Mouse (Mus musculus): ENCODE measurements around the gene Rabggta. TPM values are rescaled to one million over a fixed set of nuclear protein-coding genes. Genes with fewer than 3 reads are reported as not detected.

Rabggta gene
- polyA plus RNA-seq, 1 experiment: 64.9 TPM

- no peak for DNase-seq (ENCODE audit: low read depth)
- TF ChIP-seq CTCF (IDR thresholded peaks at IDR 0.05; ENCODE audit: borderline replicate concordance, extremely low read depth, insufficient read depth, insufficient read length): no peak
- TF ChIP-seq POLR2A (IDR thresholded peaks at IDR 0.05; ENCODE audit: borderline replicate concordance, extremely low read depth, insufficient read depth, insufficient read length, poor library complexity, severe bottlenecking): no peak
Observed at GRCm38 (mm10) chr14:55713729-55714122, 8.3 kb downstream of the Rabggta start, which contains the start of gene Tgm1. Gene Tgm1, minus strand, starts transcription at chr14:55713926.

- DNase-seq (ENCODE audit: low read depth): no peak
- TF ChIP-seq POLR2A (IDR thresholded peaks at IDR 0.05; ENCODE audit: borderline replicate concordance, extremely low read depth, insufficient read depth, insufficient read length, poor library complexity, severe bottlenecking): no peak
Observed at GRCm38 (mm10) chr14:55713007-55713728, 8.9 kb downstream of the Rabggta start.

- no peak for TF ChIP-seq POLR2A (IDR thresholded peaks at IDR 0.05; ENCODE audit: borderline replicate concordance, extremely low read depth, insufficient read depth, insufficient read length, poor library complexity, severe bottlenecking)
- TF ChIP-seq CTCF (IDR thresholded peaks at IDR 0.05; ENCODE audit: borderline replicate concordance, extremely low read depth, insufficient read depth, insufficient read length): no peak
- no peak for DNase-seq (ENCODE audit: low read depth)
Observed at GRCm38 (mm10) chr14:55711786-55712185, 10.3 kb downstream of the Rabggta start.

DNA sequence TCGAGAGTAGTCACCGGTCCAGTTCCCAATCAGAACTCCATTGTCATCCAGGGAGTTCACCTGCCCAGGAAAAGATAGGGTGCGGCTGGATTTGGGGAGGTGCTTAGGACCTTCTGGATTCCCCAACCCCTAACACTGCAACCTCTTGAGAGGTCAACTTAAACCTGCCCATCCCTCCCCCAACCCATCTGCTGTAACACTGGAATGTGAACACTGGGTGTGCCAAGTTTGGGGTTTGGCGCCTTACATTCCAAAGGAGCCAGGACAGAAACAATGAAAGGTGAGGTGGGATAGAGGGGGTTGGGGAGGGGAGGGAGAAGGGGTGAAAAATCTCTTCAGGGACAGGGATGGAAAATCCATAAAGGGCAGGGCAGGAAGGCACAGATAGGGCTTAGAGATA lies 12.6 kb downstream of the Rabggta start:
- no peak for DNase-seq (ENCODE audit: low read depth)

GRCm38 (mm10) chr14:55707397-55707796 lies 14.7 kb downstream of the Rabggta start:
- DNase-seq (ENCODE audit: low read depth): no peak
- no peak for TF ChIP-seq POLR2A (IDR thresholded peaks at IDR 0.05; ENCODE audit: borderline replicate concordance, extremely low read depth, insufficient read depth, insufficient read length, poor library complexity, severe bottlenecking)
- TF ChIP-seq CTCF (IDR thresholded peaks at IDR 0.05; ENCODE audit: borderline replicate concordance, extremely low read depth, insufficient read depth, insufficient read length): no peak

More for the DNA sequence above, 12.6 kb downstream of the Rabggta start:
- TF ChIP-seq POLR2A (IDR thresholded peaks at IDR 0.05; ENCODE audit: borderline replicate concordance, extremely low read depth, insufficient read depth, insufficient read length, poor library complexity, severe bottlenecking): no peak
- TF ChIP-seq CTCF (IDR thresholded peaks at IDR 0.05; ENCODE audit: borderline replicate concordance, extremely low read depth, insufficient read depth, insufficient read length): no peak

DNA sequence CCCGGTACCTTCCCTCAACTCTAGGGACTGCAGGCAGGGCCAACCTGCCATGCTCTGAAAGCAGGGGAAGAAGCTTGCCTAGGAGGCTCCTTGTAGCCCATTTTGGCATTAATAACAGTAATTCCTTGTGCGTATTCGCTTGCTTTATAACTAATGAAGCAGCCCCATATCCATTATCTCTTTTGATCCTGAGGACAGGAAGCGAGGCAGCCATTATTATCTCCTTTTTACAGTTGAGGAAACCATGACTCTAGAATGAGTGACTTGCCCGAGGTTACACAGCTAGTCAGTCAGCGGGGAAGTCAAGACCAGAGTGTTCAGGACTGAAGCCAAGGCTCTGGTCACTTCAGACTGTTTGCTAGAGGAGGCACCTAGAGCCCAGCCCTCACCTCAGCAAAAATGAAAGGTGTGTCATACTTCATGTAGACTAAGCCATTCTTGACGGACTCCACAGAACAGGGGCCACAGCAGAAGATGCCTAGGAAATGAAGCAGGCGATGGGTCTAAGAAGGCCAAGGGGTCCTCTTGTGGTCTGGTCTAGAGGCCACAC lies 15.9 kb downstream of the Rabggta start:
- no peak for DNase-seq (ENCODE audit: low read depth)
- TF ChIP-seq POLR2A (IDR thresholded peaks at IDR 0.05; ENCODE audit: borderline replicate concordance, extremely low read depth, insufficient read depth, insufficient read length, poor library complexity, severe bottlenecking): no peak
- no peak for TF ChIP-seq CTCF (IDR thresholded peaks at IDR 0.05; ENCODE audit: borderline replicate concordance, extremely low read depth, insufficient read depth, insufficient read length)

GRCm38 (mm10) chr14:55702761-55703160 lies 19.3 kb downstream of the Rabggta start:
- no peak for DNase-seq (ENCODE audit: low read depth)
- no peak for TF ChIP-seq CTCF (IDR thresholded peaks at IDR 0.05; ENCODE audit: borderline replicate concordance, extremely low read depth, insufficient read depth, insufficient read length)
- no peak for TF ChIP-seq POLR2A (IDR thresholded peaks at IDR 0.05; ENCODE audit: borderline replicate concordance, extremely low read depth, insufficient read depth, insufficient read length, poor library complexity, severe bottlenecking)

GRCm38 (mm10) chr14:55701131-55701530 lies 20.9 kb downstream of the Rabggta start:
- TF ChIP-seq POLR2A (IDR thresholded peaks at IDR 0.05; ENCODE audit: borderline replicate concordance, extremely low read depth, insufficient read depth, insufficient read length, poor library complexity, severe bottlenecking): no peak
- TF ChIP-seq CTCF (IDR thresholded peaks at IDR 0.05; ENCODE audit: borderline replicate concordance, extremely low read depth, insufficient read depth, insufficient read length): no peak
- no peak for DNase-seq (ENCODE audit: low read depth)

- no peak for TF ChIP-seq CTCF (IDR thresholded peaks at IDR 0.05; ENCODE audit: borderline replicate concordance, extremely low read depth, insufficient read depth, insufficient read length)
- TF ChIP-seq POLR2A (IDR thresholded peaks at IDR 0.05; ENCODE audit: borderline replicate concordance, extremely low read depth, insufficient read depth, insufficient read length, poor library complexity, severe bottlenecking): no peak
Observed at GRCm38 (mm10) chr14:55697226-55697625, 24.8 kb downstream of the Rabggta start.

GRCm38 (mm10) chr14:55689433-55689832 lies 32.6 kb downstream of the Rabggta start:
- no peak for TF ChIP-seq CTCF (IDR thresholded peaks at IDR 0.05; ENCODE audit: borderline replicate concordance, extremely low read depth, insufficient read depth, insufficient read length)
- no peak for DNase-seq (ENCODE audit: low read depth)

More at GRCm38 (mm10) chr14:55697226-55697625, 24.8 kb downstream of the Rabggta start:
- no peak for DNase-seq (ENCODE audit: low read depth)

- TF ChIP-seq POLR2A (IDR thresholded peaks at IDR 0.05; ENCODE audit: borderline replicate concordance, extremely low read depth, insufficient read depth, insufficient read length, poor library complexity, severe bottlenecking) (no peak), CTCF (IDR thresholded peaks at IDR 0.05; ENCODE audit: borderline replicate concordance, extremely low read depth, insufficient read depth, insufficient read length) (no peak)
Observed at GRCm38 (mm10) chr14:55682118-55682493, 40.0 kb downstream of the Rabggta start.

More at GRCm38 (mm10) chr14:55682118-55682493, 40.0 kb downstream of the Rabggta start:
- DNase-seq (ENCODE audit: low read depth): no peak
